Mouse (Mus musculus) thymus, adult 2 months (tissue): ENCODE data around the gene Gm884. TPM values are rescaled to one million over a fixed set of nuclear protein-coding genes. Genes with fewer than 3 reads are reported as not detected.
A peak's percentile ranks its signal among the peaks of the same experiment; 100 is the strongest.

ENCODE experiments used
- DNase-seq: peaks from one replicate; pipeline ENCODE4 v3.0.0; 2021
- H3K27ac ChIP-seq: fragments of 200-500 bp; 2 replicates; pipeline ENCODE4 v1.5.1; 2012; ENCODE audit warnings: low read length, control low read depth; ENCODE audit not compliant: control insufficient read depth, insufficient read depth
- H3K27me3 ChIP-seq: fragments of 200-500 bp; 2 replicates; pipeline ENCODE4 v1.6.1; 2012; ENCODE audit warnings: mild to moderate bottlenecking, low read length, moderate library complexity, mixed read lengths; ENCODE audit not compliant: control insufficient read depth, insufficient read depth
- H3K36me3 ChIP-seq: fragments of 200-500 bp; 2 replicates; pipeline ENCODE4 v1.6.1; 2012; ENCODE audit warnings: mild to moderate bottlenecking, low read length, moderate library complexity; ENCODE audit not compliant: control insufficient read depth, insufficient read depth
- H3K4me1 ChIP-seq: fragments of 200-500 bp; replicated peaks from 2 replicates; pipeline ENCODE4 v1.6.1; 2012; ENCODE audit warnings: low read length; ENCODE audit not compliant: control insufficient read depth, insufficient read depth
- H3K4me3 ChIP-seq: fragments of 200-500 bp; 2 replicates; pipeline ENCODE4 v1.5.1; 2012; ENCODE audit warnings: mild to moderate bottlenecking, low read length, control low read depth, moderate library complexity; ENCODE audit not compliant: control insufficient read depth, insufficient read depth
- CTCF ChIP-seq: fragments of 200-500 bp; IDR thresholded peaks from 2 replicates; pipeline ENCODE4 v1.5.1; 2012; ENCODE audit warnings: mild to moderate bottlenecking, control low read depth, low read length, moderate library complexity, borderline replicate concordance; ENCODE audit not compliant: control insufficient read depth, poor library complexity, insufficient read depth; ENCODE audit errors: extremely low read depth
- POLR2A ChIP-seq: fragments of 200-500 bp; IDR thresholded peaks from 2 replicates; pipeline ENCODE4 v1.6.1; 2012; ENCODE audit warnings: mild to moderate bottlenecking, low read length, control low read depth, moderate library complexity; ENCODE audit not compliant: control insufficient read depth, poor library complexity, insufficient read depth; ENCODE audit errors: extremely low read depth
- WGBS: fragments of 180-500 bp; shearing (Covaris S2); methylation state at CpG from one replicate; pipeline ENCODE4 v1.1.7; 2018; 5-methylcytosine and 5-hydroxymethylcytosine counted together
- polyA plus RNA-seq: library from polyadenylated mRNA; depleted of rRNA; stranded (reverse); fragments of >200 nt; gene quantifications from 2 replicates; pipeline ENCODE4 v1.2.3, GENCODE M21; 2012

Gm884 gene
- polyA plus RNA-seq, 1 experiment: not detected

- 89% methylated on average over 7 of the region's 7 CpGs for WGBS
- TF ChIP-seq CTCF (no peak), POLR2A (no peak)
- DNase-seq: no peak
- Histone ChIP-seq H3K27ac (no peak overlapping the region), H3K4me3 (no peak overlapping the region), H3K27me3 (no peaks in the 10 kb centered on the region), H3K4me1 (no peaks in the 10 kb centered on the region), H3K36me3 (no peaks in the 10 kb centered on the region)
Observed at GRCm38 (mm10) chr11:103658189-103658588, 37.2 kb upstream of the Gm884 start.

DNA sequence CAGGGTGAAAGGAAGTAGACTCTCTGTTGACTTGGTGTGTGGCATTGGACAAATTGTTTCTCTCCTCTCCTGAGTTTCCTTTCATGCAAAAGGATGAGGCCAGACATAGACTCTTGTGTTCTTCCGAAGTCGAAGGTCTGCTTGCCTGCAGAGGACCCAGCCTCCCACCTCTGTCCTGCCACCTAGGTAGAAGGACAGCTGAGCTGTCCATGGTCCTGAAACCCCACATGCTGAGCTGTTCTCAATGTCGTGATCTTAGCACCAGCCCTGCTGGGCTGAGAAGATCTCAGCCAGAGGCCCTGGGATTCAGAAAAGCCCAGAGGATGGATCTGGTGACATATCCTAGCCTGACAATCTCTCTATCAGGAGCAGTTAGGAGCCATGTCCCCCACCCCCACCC lies 35.6 kb upstream of the Gm884 start:
- DNase-seq: peak; percentile 28
- TF ChIP-seq POLR2A (no peak), CTCF (no peak)
- Histone ChIP-seq H3K4me1 (no peaks in the 10 kb centered on the region), H3K36me3 (no peaks in the 10 kb centered on the region), H3K27me3 (no peaks in the 10 kb centered on the region), H3K27ac (no peak overlapping the region), H3K4me3 (no peak overlapping the region)
- 15% methylated on average over 3 of the region's 3 CpGs for WGBS

GRCm38 (mm10) chr11:103653359-103653965 lies 32.5 kb upstream of the Gm884 start:
- WGBS: 78% methylated on average over 10 of the region's 10 CpGs
- Histone ChIP-seq H3K27me3 (peaks cover 6% of the 10 kb centered on the region; the same call in 1 of the 2 replicates), H3K27ac (no peak overlapping the region), H3K36me3 (no peaks in the 10 kb centered on the region), H3K4me3 (no peak overlapping the region), H3K4me1 (no peaks in the 10 kb centered on the region)
- TF ChIP-seq POLR2A (no peak), CTCF (no peak)
- no peak for DNase-seq

DNA sequence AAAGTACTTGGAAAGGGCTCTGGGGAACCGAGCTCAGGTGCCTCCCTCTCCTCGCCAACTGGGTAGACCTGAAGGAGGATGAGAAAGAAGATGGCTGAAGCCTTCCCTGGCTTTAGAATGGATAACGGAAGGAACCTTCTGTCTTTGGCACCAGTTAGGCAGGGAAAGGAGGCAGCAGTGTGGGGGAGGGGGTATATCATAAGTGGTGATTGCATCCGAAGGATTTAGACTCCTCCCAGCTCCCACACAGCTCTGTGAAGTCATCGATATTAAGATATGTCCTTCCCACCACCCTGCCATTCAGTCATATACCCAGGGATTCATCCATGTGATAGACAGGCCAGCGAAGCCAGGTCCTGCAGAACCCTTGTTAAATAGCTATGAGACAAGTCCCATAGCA lies 30.5 kb upstream of the Gm884 start:
- 82% methylated on average over 6 of the region's 6 CpGs for WGBS
- no peak overlapping the region for H3K4me3 ChIP-seq
- DNase-seq: no peak
- H3K36me3 ChIP-seq: no peaks in the 10 kb centered on the region
- no peak overlapping the region for H3K27ac ChIP-seq
- TF ChIP-seq CTCF: no peak
- TF ChIP-seq POLR2A: no peak
- peaks cover 6% of the 10 kb centered on the region; the same call in 1 of the 2 replicates for H3K27me3 ChIP-seq
- no peaks in the 10 kb centered on the region for H3K4me1 ChIP-seq

DNA sequence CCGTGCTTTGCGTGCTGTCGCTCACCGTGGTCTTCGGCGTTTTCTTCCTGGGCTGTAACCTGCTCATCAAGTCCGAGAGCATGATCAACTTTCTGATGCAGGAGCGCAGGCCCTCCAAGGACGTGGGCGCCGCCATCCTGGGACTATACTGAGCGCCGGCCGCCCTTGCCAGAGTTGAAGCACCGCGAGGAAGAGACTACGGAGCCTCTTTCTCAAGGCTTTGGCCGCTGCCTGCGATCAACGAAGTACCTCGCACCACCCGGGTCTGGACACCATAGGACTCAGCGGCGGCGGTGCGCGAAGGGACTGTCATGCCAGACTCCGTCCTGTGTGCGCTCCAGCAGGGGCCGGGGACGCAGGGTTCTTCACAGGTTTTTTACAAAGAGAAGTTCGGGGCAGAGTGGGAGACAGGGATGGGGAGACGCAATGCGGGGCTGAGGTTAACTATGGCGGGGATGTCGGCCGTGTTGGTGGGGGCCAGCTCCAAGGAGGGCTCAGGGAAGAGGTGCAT lies 29.1 kb upstream of the Gm884 start:
- Histone ChIP-seq H3K27ac (no peak overlapping the region), H3K4me1 (no peaks in the 10 kb centered on the region), H3K4me3 (no peak overlapping the region), H3K36me3 (no peaks in the 10 kb centered on the region), H3K27me3 (peaks cover 6% of the 10 kb centered on the region; the same call in 1 of the 2 replicates)
- TF ChIP-seq POLR2A (no peak), CTCF (no peak)
- DNase-seq: no peak
- 5% methylated on average over 37 of the region's 37 CpGs for WGBS

DNA sequence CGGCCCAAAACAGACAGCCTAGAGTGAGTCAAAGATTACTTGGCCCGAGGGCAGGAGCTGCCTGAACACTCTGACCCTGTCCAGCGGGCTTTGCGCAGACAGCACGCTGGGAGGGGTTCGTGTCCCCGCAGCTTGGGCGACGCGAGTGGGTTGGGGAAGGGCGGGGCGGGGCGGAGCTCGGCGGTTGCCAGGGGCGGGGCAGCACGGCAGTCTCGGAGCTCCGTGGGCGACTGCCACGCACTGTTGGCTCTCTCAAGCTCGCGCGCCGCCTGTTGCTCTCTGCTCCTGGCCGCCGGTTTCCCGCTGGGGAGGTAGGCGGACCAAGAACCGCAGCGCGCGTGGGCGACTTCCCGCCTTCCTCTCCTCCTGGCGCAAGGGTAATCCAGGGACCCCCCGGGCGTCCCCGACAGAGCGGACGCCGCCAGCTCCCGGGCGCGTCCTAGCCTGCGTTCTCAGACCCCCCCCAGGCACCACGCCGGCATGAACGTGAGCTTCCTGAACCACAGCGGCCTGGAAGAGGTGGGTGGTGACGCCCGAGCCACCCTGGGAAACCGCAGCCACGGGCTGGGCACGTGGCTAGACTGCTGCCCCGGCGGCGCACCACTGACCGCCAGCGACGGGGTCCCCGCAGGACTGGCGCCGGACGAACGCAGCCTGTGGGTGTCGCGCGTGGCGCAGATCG lies 28.5 kb upstream of the Gm884 start, which contains the start of gene Rprml:
Gene Rprml, plus strand, starts transcription at position 270 of the 682 bp plus-strand sequence.
- no peak within 1 kb of the TSS for H3K4me3 ChIP-seq

More for the DNA sequence above, 28.5 kb upstream of the Gm884 start, which contains the start of gene Rprml:
- Histone ChIP-seq H3K27me3 (peaks cover 6% of the 10 kb centered on the region; the same call in 1 of the 2 replicates), H3K27ac (no peak within 1 kb of the TSS), H3K4me1 (no peaks in the 10 kb centered on the region), H3K36me3 (no peaks in the 10 kb centered on the region)
- no peak for TF ChIP-seq CTCF
- no peak for TF ChIP-seq POLR2A
- DNase-seq: no peak
- 2% methylated on average over 71 of the region's 71 CpGs for WGBS
